Mouse (Mus musculus) R1 (cell line): Measurements from ENCODE around the gene Sh2b3.
"Not testable (repeated sequence)": the region's sequence is repeated elsewhere in the genome, so short reads cannot be mapped to it uniquely, and the experiment has no call there.

ENCODE experiments used
- DNase-seq: peaks from one replicate; pipeline ENCODE4 v3.0.0-alpha.2; 2018; ENCODE audit warnings: low read depth, low spot score

Sh2b3 gene

DNA sequence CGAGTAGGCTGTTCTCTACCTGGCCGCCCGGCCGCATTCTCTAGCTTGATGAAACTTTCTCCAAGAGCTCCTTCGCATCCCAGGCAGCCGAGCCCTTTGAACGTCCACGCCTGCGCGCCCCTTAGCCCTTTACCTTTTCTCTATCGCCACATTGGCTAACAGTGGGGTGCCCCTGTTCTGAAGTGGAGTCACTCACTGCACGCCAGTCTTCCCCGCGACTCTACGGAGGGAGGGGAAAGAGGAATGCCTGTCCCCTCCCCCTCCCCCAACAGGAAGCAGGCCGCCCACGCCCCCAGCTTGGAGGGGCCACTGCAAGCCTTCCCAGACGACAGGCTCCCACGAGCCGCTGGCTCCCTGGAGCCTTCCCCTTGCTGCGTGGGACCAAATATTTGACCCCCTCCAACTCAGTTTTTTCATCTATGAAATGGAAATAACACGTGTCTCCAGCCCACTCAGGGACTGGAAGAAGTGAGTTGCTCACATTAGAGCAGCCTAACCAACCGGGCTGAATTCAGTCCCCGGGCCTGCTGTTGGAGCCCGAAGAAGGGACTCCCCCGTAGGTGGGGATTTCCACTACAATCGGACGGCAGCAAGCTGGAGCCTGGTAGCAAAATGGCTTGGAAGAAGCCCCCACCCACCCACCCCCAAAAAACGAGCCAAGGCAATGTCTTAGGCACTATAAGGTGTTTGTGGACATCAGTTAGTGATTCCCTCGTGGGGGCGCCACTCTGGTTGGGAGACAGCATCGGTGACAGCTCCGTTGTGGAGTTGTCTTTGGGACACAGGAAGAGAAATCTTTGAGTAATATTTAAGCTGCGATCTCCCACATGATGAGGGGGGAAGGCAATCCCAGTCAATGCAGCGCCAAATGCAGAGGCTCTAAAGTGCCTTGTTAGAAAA lies at the start of gene Sh2b3:
Sh2b3 (minus strand) TSS at position 206 of the 900 bp plus-strand sequence.
- DNase-seq, result peak; percentile 94

- DNase-seq, result no peak
Measured at GRCm38 (mm10) chr5:121883356-121883755, 45.9 kb upstream of the Sh2b3 start.

- DNase-seq, result peak; percentile 84
Measured at GRCm38 (mm10) chr5:121879211-121879610, 41.8 kb upstream of the Sh2b3 start.

- DNase-seq, result no peak
Measured at GRCm38 (mm10) chr5:121878703-121879102, 41.3 kb upstream of the Sh2b3 start.

DNA sequence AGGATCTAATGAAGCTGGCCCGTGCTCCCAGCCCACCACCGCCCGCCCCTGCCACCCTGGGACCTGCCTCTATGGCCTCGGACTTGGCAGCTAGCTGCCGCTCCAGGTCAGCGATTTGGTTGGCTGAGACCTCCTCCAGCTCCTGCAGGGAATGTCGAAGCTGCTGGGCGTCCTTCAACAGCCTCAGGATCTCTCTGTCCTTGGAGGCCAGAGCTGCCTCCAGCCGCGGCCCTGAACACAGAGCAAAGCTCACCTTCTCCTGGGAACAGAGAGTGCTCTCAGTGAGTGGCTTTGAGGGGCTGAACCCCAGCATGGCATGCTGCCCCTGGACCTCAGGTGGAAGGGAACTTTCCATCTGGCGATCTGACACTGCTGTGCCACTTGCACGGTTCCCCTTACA lies 39.5 kb upstream of the Sh2b3 start:
- DNase-seq, result no peak

- no peak for DNase-seq
Measured at GRCm38 (mm10) chr5:121875041-121875440, 37.6 kb upstream of the Sh2b3 start.

- peak; percentile 85 for DNase-seq
Measured at GRCm38 (mm10) chr5:121872158-121872557, 34.7 kb upstream of the Sh2b3 start.

DNA sequence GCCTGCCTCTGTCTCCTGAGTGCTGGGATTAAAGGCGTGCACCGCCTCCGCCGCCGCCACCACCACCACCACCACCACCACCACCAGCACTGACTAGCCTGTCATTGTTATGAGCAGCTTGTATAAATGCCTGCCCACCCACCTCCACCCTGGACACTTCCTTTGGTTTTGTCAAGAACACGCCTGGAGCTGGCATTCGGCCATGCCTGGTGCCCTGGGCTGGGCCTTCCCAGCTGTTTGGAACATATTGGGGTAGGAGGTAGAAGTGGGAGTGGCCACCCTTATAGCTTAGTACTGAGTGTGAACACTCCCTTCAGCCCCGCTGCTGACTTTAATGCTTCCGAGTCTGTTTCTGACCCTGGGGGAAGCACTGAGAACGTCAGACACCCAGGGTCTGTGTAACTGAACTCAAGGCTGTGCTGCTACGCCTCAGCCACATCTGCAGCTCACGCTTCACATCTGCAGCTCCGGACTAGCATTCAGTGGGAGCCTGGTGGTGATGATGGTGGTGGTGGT lies 34.1 kb upstream of the Sh2b3 start:
- DNase-seq, result peak; percentile 79

GRCm38 (mm10) chr5:121870832-121871231 lies 33.4 kb upstream of the Sh2b3 start:
- DNase-seq, result no peak

GRCm38 (mm10) chr5:121867963-121868362 lies 30.5 kb upstream of the Sh2b3 start:
- DNase-seq, result peak; percentile 76

DNA sequence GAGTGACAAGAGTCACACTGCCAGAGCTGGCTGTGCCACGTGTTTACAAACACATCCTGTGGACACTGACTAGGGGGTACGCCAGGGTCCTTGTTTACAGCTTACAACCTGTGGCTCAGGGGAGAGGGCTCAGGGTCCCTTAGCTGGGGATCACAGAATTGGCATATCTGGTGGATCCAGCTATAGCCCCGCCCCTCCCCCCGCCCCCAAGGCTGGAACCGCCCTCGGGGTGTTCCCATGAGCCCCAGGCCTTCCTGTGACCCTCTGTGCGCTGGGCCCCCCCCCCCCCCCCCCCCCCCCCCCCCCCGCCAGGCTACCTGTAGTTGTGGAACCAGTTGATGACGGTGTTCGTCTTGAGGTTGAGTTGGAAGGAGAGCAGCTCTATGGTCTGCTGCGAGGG lies 26.9 kb upstream of the Sh2b3 start:
- DNase-seq, result peak; percentile 54

GRCm38 (mm10) chr5:121861964-121862363 lies 24.5 kb upstream of the Sh2b3 start:
- DNase-seq, result no peak

DNA sequence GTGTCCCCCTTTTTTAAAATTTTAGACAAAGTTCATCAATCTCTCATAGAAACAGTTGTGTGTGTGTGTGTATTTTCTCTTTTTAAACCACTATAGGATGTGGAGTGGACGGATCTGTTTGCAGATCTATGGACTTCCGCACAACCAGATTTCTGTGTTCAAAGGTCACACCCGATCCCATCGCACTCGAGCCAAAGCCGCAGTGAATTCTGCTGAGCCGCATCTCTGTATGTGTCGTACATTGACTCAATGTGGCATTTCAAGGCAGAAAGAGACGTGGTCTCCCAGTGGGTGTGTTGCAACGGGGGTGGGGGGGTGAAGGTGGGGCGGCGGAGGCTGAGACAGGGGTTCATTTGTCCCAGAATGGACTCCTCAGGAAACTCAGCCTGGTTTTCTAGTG lies 21.0 kb upstream of the Sh2b3 start:
- DNase-seq, result no peak

DNA sequence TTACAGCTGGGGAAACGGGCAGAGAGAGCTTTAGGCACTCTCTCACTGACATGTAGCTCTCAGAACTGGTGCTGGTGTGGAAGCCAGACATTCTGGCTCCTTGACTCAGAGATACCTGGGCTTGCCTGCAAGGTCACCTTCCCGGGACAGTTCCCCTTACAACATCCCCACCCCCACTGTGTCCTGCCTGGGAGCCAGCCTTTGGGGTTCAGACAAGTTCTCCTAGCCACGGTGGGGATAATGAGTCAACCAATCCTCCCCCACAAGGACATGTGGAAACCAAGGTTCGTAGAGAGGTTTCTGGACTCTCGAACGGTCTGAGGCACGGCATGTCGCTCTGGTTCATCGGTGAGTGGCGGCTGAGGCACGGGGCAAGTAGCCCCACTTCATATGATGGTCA lies 19.3 kb upstream of the Sh2b3 start:
- no peak for DNase-seq

GRCm38 (mm10) chr5:121854768-121855167 lies 17.3 kb upstream of the Sh2b3 start:
- no peak for DNase-seq

- no peak for DNase-seq
Measured at GRCm38 (mm10) chr5:121853368-121854051, 16.1 kb upstream of the Sh2b3 start.

- DNase-seq, result no peak
Measured at GRCm38 (mm10) chr5:121849478-121850349, 12.3 kb upstream of the Sh2b3 start.

DNA sequence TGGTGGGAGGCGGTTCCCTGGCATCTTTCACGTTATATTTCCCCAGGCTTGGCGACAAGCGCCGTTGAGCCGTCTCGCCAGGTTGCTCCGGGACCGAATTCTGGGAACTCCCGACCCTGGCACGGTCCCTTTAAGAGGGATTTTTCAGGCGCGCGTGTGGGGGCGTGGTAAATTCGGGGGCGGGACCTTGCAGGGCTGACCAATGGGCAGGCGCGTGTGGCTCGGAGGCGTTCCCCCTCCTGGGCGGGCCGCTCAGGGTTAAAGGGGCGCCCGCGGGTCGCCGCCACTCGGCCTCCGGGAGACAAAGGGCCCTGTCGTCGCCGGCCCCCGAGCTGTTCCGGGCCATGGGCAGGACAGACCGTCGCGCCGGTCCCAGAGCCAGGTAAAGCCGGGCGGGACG lies 11.3 kb upstream of the Sh2b3 start, which contains the start of gene Pheta1:
Pheta1 (plus strand) TSS at position 242 of the 400 bp plus-strand sequence.
- peak; percentile 93 for DNase-seq

- peak; percentile 90 for DNase-seq
Measured at GRCm38 (mm10) chr5:121848035-121848519, 10.6 kb upstream of the Sh2b3 start.

DNA sequence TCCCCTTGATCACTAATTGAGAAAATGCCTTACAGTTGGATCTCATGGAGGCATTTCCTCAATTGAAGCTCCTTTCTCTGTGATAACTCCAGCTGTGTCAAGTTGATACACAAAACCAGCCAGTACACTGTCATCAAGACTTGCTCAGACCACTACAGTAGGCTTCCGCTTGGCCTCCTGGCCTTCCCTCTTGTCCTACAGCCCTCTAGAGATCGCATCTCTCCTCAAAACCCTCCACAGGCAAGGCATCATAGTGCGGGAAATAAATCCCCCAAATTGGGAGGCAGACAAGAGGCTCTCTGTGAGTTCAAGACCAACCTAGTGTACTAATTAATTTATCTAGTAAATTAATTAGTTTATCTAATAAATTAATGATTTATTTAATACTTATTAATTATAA lies 9.8 kb upstream of the Sh2b3 start:
- not testable (repeated sequence) for DNase-seq

DNA sequence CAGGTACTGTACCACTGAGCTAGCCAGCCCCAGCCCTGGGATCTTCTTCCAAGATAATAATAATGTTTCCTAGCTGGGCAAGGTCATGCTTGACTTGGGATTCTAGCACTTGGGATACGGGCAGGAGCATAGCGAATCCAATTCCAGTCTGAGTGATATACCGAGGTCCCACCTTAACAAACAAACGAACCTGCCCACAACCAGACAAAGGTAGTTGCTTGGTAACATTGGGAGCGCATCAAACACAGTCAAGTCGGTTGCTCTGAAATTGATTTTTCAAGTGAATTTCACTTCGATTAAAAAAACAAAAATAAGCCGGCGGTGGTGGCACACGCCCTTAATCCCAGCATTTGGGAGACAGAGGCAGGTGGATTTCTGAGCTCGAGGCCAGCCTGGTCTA lies 8.9 kb upstream of the Sh2b3 start:
- peak; percentile 66 for DNase-seq
